Mouse (Mus musculus): ENCODE results near the gene Gmppa.

Gene Gmppa

DNA sequence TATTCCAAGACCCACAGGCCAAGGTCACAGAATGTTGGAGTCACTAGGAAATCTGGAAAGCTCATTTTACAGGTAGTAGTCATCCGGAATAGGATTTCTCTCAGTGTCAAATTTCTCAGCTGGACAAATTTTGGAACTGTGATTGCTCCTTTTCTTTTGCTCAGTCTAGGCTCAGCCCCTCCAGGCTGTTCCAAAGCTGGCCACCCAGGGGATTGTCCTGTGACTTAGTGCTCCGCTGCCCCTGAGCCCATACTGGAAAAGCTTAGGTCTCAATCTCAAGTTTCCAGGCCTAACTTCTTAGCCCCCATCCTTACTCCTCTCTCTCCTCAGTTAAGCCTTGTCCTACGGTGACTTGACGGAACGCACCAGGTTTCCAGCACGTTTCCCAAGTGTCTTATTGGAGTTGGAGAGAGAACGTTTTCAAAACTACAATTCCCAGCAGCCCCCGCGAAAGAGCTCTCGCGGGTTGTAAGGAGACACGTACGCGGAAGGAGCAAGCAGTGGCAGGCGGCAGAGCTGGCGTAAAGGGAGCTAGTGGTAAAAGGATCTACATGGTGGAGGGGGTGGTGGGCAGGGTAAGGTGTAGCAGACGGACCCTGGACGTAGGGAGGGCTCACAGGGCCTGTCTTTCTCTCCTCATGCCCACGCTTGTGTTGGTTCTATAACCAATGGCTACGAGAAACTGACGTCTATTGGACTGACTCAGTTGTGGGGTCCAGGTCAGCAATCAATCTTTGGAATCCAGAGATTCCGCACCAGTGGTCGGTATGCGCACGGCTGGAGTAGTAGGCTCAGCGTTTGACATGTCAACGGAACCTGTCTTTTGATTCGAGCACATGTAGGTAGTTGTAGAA, at the start of gene Gmppa:
TSS of gene Gmppa (plus strand) at position 456 of the 854 bp plus-strand sequence.
- peak; percentile 92 for DNase-seq (ENCODE audit: low read depth, low spot score)

GRCm38 (mm10) chr1:75386149-75386548, 49.6 kb upstream of the Gmppa start:
- no peak for DNase-seq (ENCODE audit: low read depth, low spot score)

- DNase-seq (ENCODE audit: low read depth, low spot score), result peak; percentile 33
These were observed 48.2 kb upstream of the Gmppa start for GRCm38 (mm10) chr1:75387469-75387928.

GRCm38 (mm10) chr1:75387929-75388897, 47.5 kb upstream of the Gmppa start:
- peak; percentile 56 for DNase-seq (ENCODE audit: low read depth, low spot score)

- DNase-seq (ENCODE audit: low read depth, low spot score), result no peak
These were observed 46.7 kb upstream of the Gmppa start for GRCm38 (mm10) chr1:75388898-75389515.

DNA sequence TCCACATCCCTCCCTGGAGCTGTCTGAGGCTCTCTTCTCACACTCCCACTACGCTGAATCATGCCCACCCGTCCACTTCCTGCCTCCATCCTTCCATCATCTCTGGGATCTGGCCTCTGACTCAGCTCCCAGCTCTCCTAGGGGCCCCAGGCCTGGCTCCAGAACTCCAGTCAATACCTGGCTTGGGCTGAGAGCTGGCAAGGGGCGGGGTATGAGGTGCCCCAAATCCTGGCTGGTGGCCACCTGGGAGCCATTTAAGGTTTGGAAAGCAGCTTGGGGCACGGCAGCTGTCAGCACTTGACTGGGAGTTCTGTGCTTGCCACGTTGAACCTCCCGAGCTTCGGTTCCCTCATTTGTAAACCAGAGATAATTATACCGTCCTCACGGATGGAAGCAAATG, 42.6 kb upstream of the Gmppa start:
- DNase-seq (ENCODE audit: low read depth, low spot score), result no peak

DNA sequence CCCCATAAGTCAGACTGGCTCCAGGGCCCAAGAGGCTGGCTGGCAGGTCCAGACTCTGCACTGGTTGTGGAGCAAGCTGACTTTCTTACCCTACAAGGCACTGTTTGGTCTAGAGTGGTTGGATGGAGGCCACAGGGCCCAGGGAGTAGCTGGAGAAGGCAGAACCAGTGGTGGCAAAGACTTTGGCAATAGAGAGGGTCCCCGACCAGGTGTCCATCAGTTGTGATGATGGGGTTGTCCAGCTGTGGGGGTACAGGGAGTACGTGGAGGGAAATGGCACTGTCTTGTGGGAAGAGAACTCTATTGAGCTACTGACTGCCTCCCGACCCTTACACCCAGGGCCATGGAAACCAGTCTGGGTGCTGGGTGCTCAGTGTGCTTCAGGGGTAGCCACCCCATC, 41.9 kb upstream of the Gmppa start:
- no peak for DNase-seq (ENCODE audit: low read depth, low spot score)

DNA sequence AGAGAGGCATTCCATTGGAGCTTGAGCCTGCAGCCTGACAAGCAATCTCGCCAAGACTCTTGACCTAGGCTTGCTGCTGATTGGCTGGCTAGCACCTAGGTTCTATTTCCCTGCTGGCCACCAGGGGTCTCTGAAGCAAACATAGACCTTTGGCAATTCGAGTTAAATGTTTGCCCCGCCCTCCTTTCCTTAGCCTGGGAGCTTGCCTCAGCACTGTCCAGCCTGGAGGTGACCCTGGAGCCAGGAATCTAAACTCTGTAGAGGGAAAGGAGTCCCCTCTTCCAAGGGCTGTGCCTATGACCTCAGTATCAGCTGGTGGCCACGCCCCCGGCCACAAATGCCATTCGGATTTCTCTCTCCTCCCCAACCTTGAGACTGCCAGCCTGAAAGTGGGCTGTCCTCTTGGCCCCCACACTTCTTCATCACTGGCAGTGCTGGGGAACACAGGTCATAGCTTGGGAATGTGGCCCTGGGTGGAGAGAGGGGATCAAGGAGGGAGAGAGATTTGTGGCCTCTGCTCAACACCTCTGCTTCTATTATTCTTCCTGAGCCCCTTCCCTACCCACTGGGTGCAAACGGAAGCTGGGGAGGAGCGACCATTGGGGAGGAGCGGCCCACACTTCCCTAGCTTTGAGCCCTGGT, 36.8 kb upstream of the Gmppa start:
- peak; percentile 90 for DNase-seq (ENCODE audit: low read depth, low spot score)

DNA sequence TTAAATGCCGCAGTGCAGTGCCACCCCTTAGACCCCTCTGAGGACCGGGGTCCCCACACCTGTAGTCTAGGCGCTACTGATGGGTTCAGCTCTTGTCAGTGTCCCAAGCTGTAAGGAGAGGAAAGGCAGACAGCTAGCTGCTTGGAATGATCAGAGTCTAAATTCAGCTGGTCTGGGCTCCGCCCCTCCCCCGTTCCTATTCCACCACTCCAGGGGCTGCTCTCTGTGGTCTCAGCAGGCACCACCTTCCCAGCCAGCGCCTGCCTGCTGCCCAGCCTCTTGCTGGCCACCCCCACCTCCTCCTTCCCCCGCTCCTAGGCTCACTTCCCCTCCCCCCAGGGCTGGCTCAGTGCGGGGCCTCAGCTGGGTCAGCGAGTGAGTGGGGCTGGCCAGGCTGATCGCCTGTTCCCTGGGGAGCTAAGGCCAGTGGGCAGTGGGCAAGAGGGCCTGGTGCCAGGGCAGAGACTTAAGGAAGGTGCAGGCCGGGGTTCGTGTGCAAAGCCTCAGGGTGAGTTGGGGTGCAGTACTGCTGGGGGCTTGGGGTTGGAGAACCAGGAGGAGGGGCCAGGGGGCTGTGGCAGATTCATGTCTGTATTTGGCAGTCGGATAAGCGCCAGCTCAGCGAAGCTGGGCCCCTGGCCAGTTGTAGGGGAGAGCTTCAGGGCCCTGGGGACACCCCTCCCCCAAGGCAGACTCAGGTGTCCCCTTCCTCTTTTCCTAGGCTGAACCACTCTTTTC, 35.8 kb upstream of the Gmppa start:
- DNase-seq (ENCODE audit: low read depth, low spot score), result no peak

DNA sequence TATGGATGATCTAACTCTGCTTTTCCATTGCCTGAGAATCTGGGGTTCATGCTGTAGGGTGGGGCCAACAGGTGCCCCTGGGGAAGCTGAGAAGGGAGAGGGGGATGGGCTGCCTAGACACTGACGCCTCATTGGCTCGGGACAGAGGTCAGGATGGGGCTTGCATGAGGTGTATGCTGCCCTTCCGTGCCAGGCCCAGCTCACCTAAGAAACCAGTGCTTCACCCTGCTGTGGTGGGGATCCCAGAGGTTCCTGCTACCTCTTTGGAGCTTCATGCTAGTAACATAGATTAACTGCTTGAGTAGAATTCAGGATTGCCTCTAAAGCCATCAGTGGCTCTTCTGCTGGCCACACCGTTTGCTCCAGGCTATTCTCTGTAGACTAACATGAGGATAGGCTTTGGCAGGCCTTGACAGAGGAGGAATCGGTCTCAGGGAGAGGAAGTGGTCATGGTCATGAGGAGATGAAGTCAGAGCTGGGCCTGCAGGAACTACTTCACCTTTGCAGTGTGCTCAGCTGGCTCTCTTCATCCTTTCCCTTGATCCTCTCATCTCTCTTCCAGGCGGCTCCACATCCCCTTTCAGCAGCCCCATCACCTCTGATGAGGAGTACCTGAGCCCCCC, 35.1 kb upstream of the Gmppa start:
- no peak for DNase-seq (ENCODE audit: low read depth, low spot score)

- no peak for DNase-seq (ENCODE audit: low read depth, low spot score)
These were observed 30.2 kb upstream of the Gmppa start for GRCm38 (mm10) chr1:75405547-75405946.

DNA sequence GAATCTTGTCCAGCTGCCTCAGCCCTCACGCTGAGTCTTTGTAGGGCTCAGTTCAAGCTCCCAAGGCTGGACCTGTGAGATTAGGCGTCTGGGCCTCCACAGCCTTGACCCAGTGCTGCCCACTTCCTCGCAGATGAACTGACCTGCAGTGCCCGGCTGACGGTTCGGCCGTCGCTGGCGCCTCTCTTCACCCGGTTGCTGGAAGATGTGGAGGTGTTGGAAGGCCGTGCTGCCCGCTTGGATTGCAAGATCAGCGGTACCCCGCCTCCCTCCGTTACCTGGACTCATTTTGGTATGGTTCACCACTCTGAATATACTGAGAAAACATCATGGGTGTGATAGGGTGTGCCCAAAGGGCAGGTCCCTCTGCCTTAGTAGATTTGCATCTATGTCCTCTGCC, 29.6 kb upstream of the Gmppa start:
- no peak for DNase-seq (ENCODE audit: low read depth, low spot score)

GRCm38 (mm10) chr1:75407056-75407455, 28.7 kb upstream of the Gmppa start:
- no peak for DNase-seq (ENCODE audit: low read depth, low spot score)

GRCm38 (mm10) chr1:75408210-75408609, 27.5 kb upstream of the Gmppa start:
- no peak for DNase-seq (ENCODE audit: low read depth, low spot score)

GRCm38 (mm10) chr1:75409950-75410349, 25.8 kb upstream of the Gmppa start:
- DNase-seq (ENCODE audit: low read depth, low spot score), result no peak

GRCm38 (mm10) chr1:75412196-75412595, 23.5 kb upstream of the Gmppa start:
- DNase-seq (ENCODE audit: low read depth, low spot score), result no peak

DNA sequence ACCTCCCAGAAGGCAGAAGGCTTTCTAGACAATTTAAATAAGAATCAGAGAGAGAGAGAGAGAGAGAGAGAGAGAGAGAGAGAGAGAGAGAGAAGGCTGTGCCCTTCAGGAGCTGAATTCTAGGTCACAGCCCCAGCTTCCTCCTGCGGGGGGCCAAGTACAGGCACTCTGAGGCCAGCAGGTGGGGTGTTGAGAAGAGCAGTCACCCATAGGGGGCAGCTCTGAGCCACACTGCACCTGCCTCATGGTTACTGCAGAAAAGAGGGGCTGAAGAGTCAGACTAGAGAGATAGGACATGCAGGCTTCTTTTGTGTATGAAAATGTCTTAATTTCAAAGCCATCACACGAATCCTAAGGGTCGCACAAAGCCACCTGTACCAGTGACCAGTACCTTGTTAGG, 22.0 kb upstream of the Gmppa start:
- DNase-seq (ENCODE audit: low read depth, low spot score), result peak; percentile 81

DNA sequence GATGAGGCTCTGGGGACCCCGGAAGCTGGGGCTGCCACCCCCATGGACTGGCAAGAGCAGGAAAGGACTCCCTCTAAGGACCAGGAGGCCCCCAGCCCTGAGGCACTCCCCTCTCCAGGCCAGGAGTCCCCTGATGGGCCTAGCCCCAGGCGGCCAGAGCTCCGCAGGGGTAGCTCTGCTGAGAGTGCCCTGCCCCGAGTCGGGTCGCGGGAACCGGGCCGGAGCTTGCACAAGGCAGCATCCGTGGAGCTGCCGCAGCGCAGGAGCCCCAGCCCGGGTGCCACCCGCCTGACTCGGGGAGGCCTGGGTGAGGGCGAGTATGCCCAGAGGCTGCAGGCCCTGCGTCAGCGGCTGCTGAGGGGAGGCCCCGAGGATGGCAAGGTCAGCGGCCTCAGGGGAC, 13.9 kb upstream of the Gmppa start:
- peak; percentile 51 for DNase-seq (ENCODE audit: low read depth, low spot score)

- no peak for DNase-seq (ENCODE audit: low read depth, low spot score)
These were observed 13.4 kb upstream of the Gmppa start for GRCm38 (mm10) chr1:75422216-75422822.
